Mouse (Mus musculus): ENCODE data around the gene Banf2.

DNA sequence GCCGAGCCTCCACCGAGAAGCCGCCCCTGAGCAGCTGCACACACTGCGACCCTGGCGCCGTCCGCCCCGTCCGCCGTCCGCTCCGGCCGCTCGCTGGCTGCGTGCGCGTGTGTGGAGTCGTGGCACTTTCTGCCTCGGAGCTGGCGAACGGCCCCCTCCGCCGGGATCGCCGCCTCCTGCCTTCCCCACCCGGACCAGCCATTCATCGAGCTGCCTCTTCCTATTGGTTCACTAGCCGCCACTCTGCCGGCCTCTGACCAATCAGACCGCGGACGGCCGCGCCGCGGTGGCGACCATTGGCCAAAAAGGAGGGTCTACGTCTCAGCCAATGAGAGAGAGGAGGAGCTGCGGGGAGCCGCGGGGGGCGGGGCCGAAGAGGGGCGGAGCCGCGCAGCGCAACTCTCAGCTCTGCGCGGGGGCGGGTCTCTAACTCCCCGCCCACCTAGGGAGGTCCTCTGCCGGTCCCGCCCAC lies 21.7 kb upstream of the Banf2 start, which contains the start of gene Rrbp1:
- TF ChIP-seq POLR2A (IDR thresholded peaks at IDR 0.05; ENCODE audit: borderline replicate concordance, control insufficient read depth, low read depth, low read length) (peak; percentile 82; the same call in 1 of the 2 replicates), CTCF (IDR thresholded peaks at IDR 0.05; ENCODE audit: control insufficient read depth, insufficient read depth, low read length) (no peak)

Measured in bone marrow, adult 2 months (tissue).